Mouse (Mus musculus) liver, postnatal 0 days (tissue): Measurements from ENCODE around the gene Adipor2. TPM values are rescaled to one million over a fixed set of nuclear protein-coding genes. Genes with fewer than 3 reads are reported as not detected.

Experiments used
- ATAC-seq: fragments of 200-750 bp; cut with Nextera tagmentation; 2 replicates; pipeline ENCODE4 v1.8.0; 2017; ENCODE audit warnings: mild to moderate bottlenecking, moderate library complexity
- DNase-seq: peaks from one replicate; pipeline ENCODE4 v3.0.0-alpha.2; 2016
- H3K27ac ChIP-seq: fragments of 300-500 bp; sonication (generic); 2 replicates; pipeline ENCODE4 v1.5.1; 2014; ENCODE audit warnings: antibody characterized with exemption, moderate library complexity, mild to moderate bottlenecking, low read depth
- H3K27me3 ChIP-seq: fragments of 300-500 bp; sonication (generic); 2 replicates; pipeline ENCODE4 v1.6.1; 2014; ENCODE audit warnings: low read length, control low read depth, mixed read lengths; ENCODE audit not compliant: insufficient read depth
- H3K36me3 ChIP-seq: fragments of 300-500 bp; sonication (generic); replicated peaks from 2 replicates; pipeline ENCODE4 v1.6.1; 2014; ENCODE audit warnings: mild to moderate bottlenecking, control low read depth, low read length, moderate library complexity, mixed read lengths; ENCODE audit not compliant: insufficient read depth
- H3K4me1 ChIP-seq: fragments of 300-500 bp; sonication (generic); 2 replicates; pipeline ENCODE4 v1.6.1; 2014; ENCODE audit warnings: antibody characterized with exemption, mild to moderate bottlenecking, control low read depth; ENCODE audit not compliant: insufficient read depth
- H3K4me2 ChIP-seq: fragments of 300-500 bp; sonication (generic); 2 replicates; pipeline ENCODE4 v1.6.1; 2014; ENCODE audit warnings: low read depth, mild to moderate bottlenecking, low read length, moderate library complexity, mixed read lengths
- H3K4me3 ChIP-seq: fragments of 300-500 bp; sonication (generic); 2 replicates; pipeline ENCODE4 v1.5.1; 2014; ENCODE audit warnings: low read depth, low read length
- H3K9ac ChIP-seq: fragments of 300-500 bp; sonication (generic); replicated peaks from 2 replicates; pipeline ENCODE4 v1.6.1; 2014; ENCODE audit warnings: mild to moderate bottlenecking, moderate library complexity
- H3K9me3 ChIP-seq: fragments of 300-500 bp; sonication (generic); 2 replicates; pipeline ENCODE4 v1.6.1; 2016; ENCODE audit warnings: mild to moderate bottlenecking, control low read depth, low read length, mixed read lengths
- CTCF ChIP-seq: sonication (generic); IDR thresholded peaks from 2 replicates; pipeline ENCODE4 v1.5.1; 2016; ENCODE audit warnings: antibody characterized with exemption, low read depth
- EP300 ChIP-seq: IDR thresholded peaks from 2 replicates; pipeline ENCODE4 v1.6.1; 2016; ENCODE audit warnings: antibody characterized with exemption, low read depth, mild to moderate bottlenecking
- WGBS: fragments of 180-500 bp; shearing (Covaris S2); extraction: QIAGEN DNeasy Blood & Tissue Kit; methylation state at CpG from one replicate; pipeline ENCODE4 v1.1.7; 2014; ENCODE audit not compliant: insufficient replicate concordance; 5-methylcytosine and 5-hydroxymethylcytosine counted together
- polyA plus RNA-seq: library from polyadenylated mRNA; unstranded; fragments of >200 nt; fragmentation: Nextera tagmentation; extraction: Ambion mirVana; gene quantifications from 2 replicates; pipeline ENCODE4 v1.2.1, GENCODE M21; 2015

The Adipor2 gene
- polyA plus RNA-seq, 1 experiment from 2014 or later: 58.6 TPM

DNA sequence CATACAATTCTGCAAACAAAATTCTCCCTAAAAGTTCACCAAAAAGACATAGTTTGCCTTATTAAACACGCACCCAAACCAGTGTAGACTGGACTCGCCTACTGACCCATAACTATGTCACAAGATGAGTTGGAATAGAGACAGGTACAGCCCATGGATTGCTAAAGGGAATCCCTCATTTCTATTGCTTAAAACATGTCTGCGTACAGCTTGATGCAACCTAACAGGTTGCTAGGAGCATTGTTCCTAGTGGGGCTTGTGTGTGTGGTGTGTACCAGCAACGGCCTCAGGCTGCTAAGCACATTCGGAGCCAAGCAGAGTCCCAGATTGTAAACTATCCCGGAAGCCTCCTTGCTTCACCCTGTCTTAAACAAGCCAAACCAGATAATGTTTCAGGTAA, 861 bp downstream of the Adipor2 start:
- Histone ChIP-seq H3K4me2 (peak overlapping the region; percentile 71), H3K4me3 (peak overlapping the region; percentile 48)

DNA sequence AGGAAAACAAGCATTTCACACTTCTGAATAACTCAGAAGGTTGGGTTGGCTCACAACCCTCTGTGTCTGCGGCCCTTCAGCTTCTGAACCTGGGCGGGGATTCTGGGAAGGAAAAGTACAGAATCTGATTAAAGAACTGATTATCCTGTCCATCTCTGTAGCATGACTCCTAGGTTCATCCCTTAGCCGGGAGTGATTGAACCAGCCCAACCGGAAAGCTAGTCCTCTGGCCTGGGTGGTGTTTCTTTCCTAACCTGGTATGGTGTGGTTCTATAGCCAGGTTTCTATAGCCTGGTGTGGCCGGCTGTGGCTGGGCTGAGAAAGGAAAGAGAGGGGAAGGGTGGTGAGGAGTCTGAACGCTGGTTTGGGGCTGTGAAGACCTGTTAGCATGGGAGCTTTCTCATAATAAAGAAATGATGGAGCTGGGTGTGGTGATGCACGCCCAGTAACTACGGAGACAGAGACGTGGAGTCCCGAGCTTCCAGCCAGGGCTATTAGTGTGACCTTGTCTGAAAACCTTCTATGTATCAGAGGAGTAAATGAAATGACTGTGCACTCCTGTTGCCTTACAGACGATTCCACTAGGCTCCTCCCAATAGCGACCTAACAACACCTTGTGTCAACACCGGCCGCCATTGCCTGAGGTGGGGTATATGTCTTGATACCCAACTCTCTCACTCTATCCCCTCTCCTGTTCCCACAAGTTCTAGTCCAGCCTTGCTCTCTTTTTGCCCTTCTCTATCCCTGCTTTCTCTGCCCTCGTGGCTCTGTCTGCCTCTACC, 3.1 kb downstream of the Adipor2 start:
- Histone ChIP-seq H3K27me3 (no peaks in the 10 kb centered on the region), H3K9ac (no peak overlapping the region), H3K36me3 (0 out of 2 replicates have a peak, but pooled peaks cover 2% of the 10 kb centered on the region), H3K4me1 (peaks cover 29% of the 10 kb centered on the region), H3K4me3 (no peak overlapping the region), H3K9me3 (no peaks in the 10 kb centered on the region), H3K4me2 (peak overlapping the region; percentile 71; the same call in 1 of the 2 replicates), H3K27ac (no peak overlapping the region)
- 75% methylated on average over 15 of the region's 15 CpGs for WGBS
- ATAC-seq: no peak
- DNase-seq: no peak
- TF ChIP-seq EP300: no peak
- no peak for TF ChIP-seq CTCF

More for the DNA sequence above, 861 bp downstream of the Adipor2 start:
- peak overlapping the region; percentile 55 for H3K9ac ChIP-seq
- no peaks in the 10 kb centered on the region for H3K9me3 ChIP-seq
- H3K4me1 ChIP-seq: peaks cover 31% of the 10 kb centered on the region
- peak; percentile 49; the same call in 1 of the 2 replicates for TF ChIP-seq EP300
- TF ChIP-seq CTCF: no peak
- H3K27me3 ChIP-seq: no peaks in the 10 kb centered on the region
- peak; percentile 75 for ATAC-seq
- 41% methylated on average over 6 of the region's 6 CpGs for WGBS
- H3K36me3 ChIP-seq: 0 out of 2 replicates have a peak, but pooled peaks cover 2% of the 10 kb centered on the region
- H3K27ac ChIP-seq: peak overlapping the region; percentile 37; the same call in 1 of the 2 replicates
- no peak for DNase-seq

DNA sequence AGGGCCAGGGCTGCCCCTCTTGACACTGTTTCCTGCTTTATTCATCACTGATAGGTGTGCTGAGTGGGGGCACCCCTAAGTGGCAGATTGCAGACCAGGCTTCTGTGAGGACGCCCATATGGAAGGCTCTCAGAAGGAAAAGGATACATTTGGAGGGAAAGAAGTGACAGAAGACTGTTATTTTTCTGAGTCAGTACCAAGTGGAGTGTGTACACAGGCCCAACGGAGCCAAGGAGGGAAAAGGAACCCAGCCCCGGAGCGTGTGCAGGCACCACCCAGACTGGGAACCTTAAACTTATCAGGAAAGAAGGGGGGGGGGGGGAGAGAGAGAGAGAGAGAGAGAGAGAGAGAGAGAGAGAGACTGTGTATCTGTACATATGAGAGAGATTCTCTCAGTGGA, 4.9 kb downstream of the Adipor2 start:
- H3K4me2 ChIP-seq: no peak overlapping the region
- no peaks in the 10 kb centered on the region for H3K9me3 ChIP-seq
- H3K4me1 ChIP-seq: peaks cover 37% of the 10 kb centered on the region
- H3K27ac ChIP-seq: no peak overlapping the region
- H3K36me3 ChIP-seq: 0 out of 2 replicates have a peak, but pooled peaks cover 2% of the 10 kb centered on the region
- no peaks in the 10 kb centered on the region for H3K27me3 ChIP-seq
- WGBS: 83% methylated on average over 4 of the region's 4 CpGs
- H3K4me3 ChIP-seq: no peak overlapping the region
- H3K9ac ChIP-seq: no peak overlapping the region
- DNase-seq: no peak
- TF ChIP-seq CTCF (no peak), EP300 (no peak)
- ATAC-seq: no peak

DNA sequence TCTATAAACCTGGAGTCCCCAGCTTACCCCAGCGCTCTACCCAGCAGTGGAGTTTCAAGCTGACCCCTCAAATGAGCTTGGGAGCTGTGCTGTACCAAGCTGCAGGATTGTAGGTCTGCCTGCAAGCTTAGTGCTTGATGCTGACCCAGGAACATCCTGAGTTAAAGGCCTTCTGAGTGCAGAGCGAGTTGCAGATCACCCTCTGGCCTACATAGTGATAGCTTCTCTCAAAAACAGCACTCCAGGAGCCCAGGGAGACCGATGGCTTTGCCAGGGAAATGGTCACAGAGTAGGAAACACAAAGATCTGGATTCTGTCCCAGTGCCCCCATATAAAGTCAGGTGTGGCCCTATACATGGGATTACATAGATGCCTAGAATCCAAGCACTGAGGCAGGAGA, 6.0 kb downstream of the Adipor2 start:
- 84% methylated on average over 3 of the region's 3 CpGs for WGBS
- TF ChIP-seq CTCF: no peak
- TF ChIP-seq EP300: no peak

DNA sequence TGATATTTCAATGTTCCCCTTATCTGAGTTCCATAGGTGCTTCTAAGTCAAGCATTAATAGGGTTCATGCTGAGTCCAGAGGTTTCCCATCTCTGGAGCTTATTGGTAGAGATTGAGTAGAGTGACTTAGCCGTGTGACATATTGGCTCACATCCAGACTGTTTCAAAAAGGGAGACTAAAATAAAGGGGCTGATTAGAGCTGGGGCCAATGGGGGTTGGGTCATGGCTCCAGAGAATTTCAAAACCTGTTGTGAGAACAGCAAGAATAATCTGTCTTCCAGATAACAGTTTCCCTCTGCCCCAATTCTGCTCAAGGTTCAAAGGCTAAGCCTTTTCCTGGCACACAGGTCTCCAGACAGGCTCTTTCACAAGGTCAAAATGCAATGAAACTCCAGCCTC, 7.7 kb downstream of the Adipor2 start:
- peak; percentile 82 for ATAC-seq
- no peak for TF ChIP-seq CTCF
- peak; percentile 85 for TF ChIP-seq EP300

More for the DNA sequence above, 6.0 kb downstream of the Adipor2 start:
- H3K4me3 ChIP-seq: no peak overlapping the region
- 0 out of 2 replicates have a peak, but pooled peaks cover 2% of the 10 kb centered on the region for H3K36me3 ChIP-seq
- no peak for ATAC-seq
- H3K27ac ChIP-seq: peak overlapping the region; percentile 35; the same call in 1 of the 2 replicates
- no peak for DNase-seq
- H3K9ac ChIP-seq: no peak overlapping the region
- H3K9me3 ChIP-seq: no peaks in the 10 kb centered on the region
- peaks cover 36% of the 10 kb centered on the region for H3K4me1 ChIP-seq
- no peaks in the 10 kb centered on the region for H3K27me3 ChIP-seq
- no peak overlapping the region for H3K4me2 ChIP-seq

DNA sequence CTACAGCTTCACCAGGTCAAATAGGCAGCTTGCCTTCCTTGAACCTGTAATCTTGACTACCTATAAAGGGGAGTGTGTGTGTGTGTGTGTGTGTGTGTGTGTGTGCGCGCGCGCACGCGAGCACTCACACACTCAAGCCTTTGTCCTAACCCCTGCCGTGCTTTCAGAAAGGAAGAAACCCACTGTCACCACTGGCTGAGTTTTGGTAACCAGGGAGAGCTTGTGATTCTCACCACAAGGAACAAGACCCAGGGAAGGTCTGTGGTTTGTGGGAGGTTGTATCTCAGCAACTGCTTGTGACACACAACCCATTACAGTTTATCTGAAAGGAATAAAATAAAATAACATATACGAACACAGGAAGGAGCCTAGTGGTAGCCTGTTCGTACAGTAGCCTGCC, 8.9 kb downstream of the Adipor2 start:
- no peak for DNase-seq
- Histone ChIP-seq H3K4me1 (peaks cover 33% of the 10 kb centered on the region), H3K27me3 (no peaks in the 10 kb centered on the region), H3K9ac (no peak overlapping the region), H3K4me3 (no peak overlapping the region), H3K4me2 (0 out of 2 replicates have a peak overlapping the region, but pooled peaks have one; percentile 47), H3K36me3 (no peaks in the 10 kb centered on the region), H3K27ac (peak overlapping the region; percentile 90), H3K9me3 (no peaks in the 10 kb centered on the region)
- ATAC-seq: no peak
- WGBS: 52% methylated on average over 9 of the region's 9 CpGs
- TF ChIP-seq EP300 (no peak), CTCF (no peak)

More for the DNA sequence above, 7.7 kb downstream of the Adipor2 start:
- Histone ChIP-seq H3K4me3 (no peak overlapping the region), H3K27me3 (no peaks in the 10 kb centered on the region), H3K36me3 (0 out of 2 replicates have a peak, but pooled peaks cover 2% of the 10 kb centered on the region), H3K4me1 (peaks cover 37% of the 10 kb centered on the region), H3K9me3 (no peaks in the 10 kb centered on the region), H3K27ac (peak overlapping the region; percentile 92), H3K4me2 (no peak overlapping the region), H3K9ac (no peak overlapping the region)
- DNase-seq: peak; percentile 56
- WGBS: 22% methylated on average over 1 of the region's 1 CpGs
